Mouse (Mus musculus) ES-Bruce4 (cell line): ENCODE results near the gene Cc2d2b. TPM values are rescaled to one million over a fixed set of nuclear protein-coding genes. Genes with fewer than 3 reads are reported as not detected.
A peak's percentile ranks its signal among the peaks of the same experiment; 100 is the strongest.

Experiments
- H3K27ac ChIP-seq: 2 replicates; pipeline ENCODE4 v1.5.1; 2012; ENCODE audit warnings: low read length, inconsistent platforms; ENCODE audit not compliant: insufficient read depth
- H3K27me3 ChIP-seq: 2 replicates; pipeline ENCODE4 v1.6.1; 2012; ENCODE audit warnings: mild to moderate bottlenecking, low read length, inconsistent platforms; ENCODE audit not compliant: control insufficient read depth, poor library complexity, insufficient read depth, severe bottlenecking
- H3K36me3 ChIP-seq: 2 replicates; pipeline ENCODE4 v1.6.1; 2012; ENCODE audit warnings: inconsistent platforms, mild to moderate bottlenecking, low read length, moderate library complexity; ENCODE audit not compliant: control insufficient read depth, poor library complexity, insufficient read depth, severe bottlenecking
- H3K4me1 ChIP-seq: one replicate; pipeline ENCODE4 v1.8.1; 2011; ENCODE audit warnings: low read length; ENCODE audit not compliant: control insufficient read depth, insufficient read depth
- H3K4me3 ChIP-seq: 2 replicates; pipeline ENCODE4 v1.5.1; 2011; ENCODE audit warnings: low read depth, mild to moderate bottlenecking, low read length
- H3K9ac ChIP-seq: 2 replicates; pipeline ENCODE4 v1.6.1; 2012; ENCODE audit warnings: low read depth, mild to moderate bottlenecking, inconsistent platforms; ENCODE audit not compliant: poor library complexity, severe bottlenecking
- H3K9me3 ChIP-seq: replicated peaks from 2 replicates; pipeline ENCODE4 v1.6.1; 2012; ENCODE audit warnings: mild to moderate bottlenecking, low read length, inconsistent platforms; ENCODE audit not compliant: control insufficient read depth, poor library complexity, insufficient read depth, severe bottlenecking
- CTCF ChIP-seq: IDR thresholded peaks from one replicate; pipeline ENCODE4 v1.8.1; 2011; ENCODE audit warnings: low read depth, low read length
- EP300 ChIP-seq: IDR thresholded peaks from 2 replicates; pipeline ENCODE4 v1.6.1; 2011; ENCODE audit warnings: low read depth, low read length; ENCODE audit not compliant: insufficient read depth
- POLR2A ChIP-seq: IDR thresholded peaks from one replicate; pipeline ENCODE4 v1.8.1; 2011; ENCODE audit warnings: low read length; ENCODE audit not compliant: insufficient read depth
- polyA plus RNA-seq: library from polyadenylated mRNA; stranded (reverse); fragments of >200 nt; gene quantifications from 2 replicates; pipeline ENCODE4 v1.2.4, GENCODE M21; 2011; ENCODE audit warnings: low read depth; ENCODE audit not compliant: missing spikeins, insufficient read depth, insufficient read length

Gene Cc2d2b
- polyA plus RNA-seq, 1 experiment, result 0.60 TPM

DNA sequence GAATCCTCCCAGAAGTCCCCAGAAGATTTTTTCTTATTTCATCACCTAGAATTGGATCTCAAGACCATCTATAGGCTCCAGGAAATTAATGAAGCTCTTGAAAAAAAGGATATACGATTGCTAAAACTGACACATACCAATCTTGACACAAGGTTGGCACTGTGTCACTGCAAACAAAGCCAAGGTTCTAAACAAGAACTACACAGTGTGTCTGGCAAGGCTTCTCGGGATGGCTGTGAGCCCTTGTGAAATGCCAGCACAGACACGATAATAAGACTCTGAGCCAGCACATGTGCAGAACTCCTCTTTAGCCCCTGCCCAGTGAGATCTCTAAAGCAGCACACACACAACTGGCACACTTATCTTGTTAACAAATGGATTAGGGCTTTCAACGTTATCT lies 111.0 kb downstream of the Cc2d2b start:
- no peaks in the 10 kb centered on the region for H3K27me3 ChIP-seq
- no peaks in the 10 kb centered on the region for H3K36me3 ChIP-seq
- no peak overlapping the region for H3K4me3 ChIP-seq
- H3K9ac ChIP-seq, result no peak overlapping the region
- no peaks in the 10 kb centered on the region for H3K4me1 ChIP-seq
- H3K9me3 ChIP-seq, result no peaks in the 10 kb centered on the region
- H3K27ac ChIP-seq, result no peak overlapping the region
- TF ChIP-seq POLR2A (no peak), EP300 (no peak), CTCF (no peak)

DNA sequence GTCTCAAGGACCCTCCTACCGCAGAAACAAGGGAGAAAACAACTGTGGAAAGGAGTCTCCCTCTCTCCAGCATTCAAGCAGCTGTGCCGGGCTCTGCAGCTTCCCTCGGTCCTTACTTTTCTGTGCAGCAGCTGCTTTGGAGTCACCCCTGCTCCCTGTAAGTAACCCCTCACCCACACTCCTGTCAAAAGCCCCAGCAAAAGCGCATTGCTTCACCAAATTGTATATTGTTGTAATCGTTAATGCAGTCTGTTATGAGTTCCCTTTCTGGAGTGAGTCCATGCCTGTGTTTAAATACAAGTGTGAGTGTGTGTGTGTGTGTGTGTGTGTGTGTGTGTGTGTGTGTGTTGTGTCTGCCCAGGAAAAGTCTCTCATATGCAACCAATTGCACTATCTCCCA lies 119.7 kb downstream of the Cc2d2b start:
- Histone ChIP-seq H3K27ac (0 out of 2 replicates have a peak overlapping the region, but pooled peaks have one; percentile 4), H3K4me3 (peak overlapping the region; percentile 12), H3K36me3 (no peaks in the 10 kb centered on the region), H3K27me3 (no peaks in the 10 kb centered on the region), H3K9me3 (no peaks in the 10 kb centered on the region), H3K9ac (no peak overlapping the region), H3K4me1 (peaks cover 5% of the 10 kb centered on the region)
- TF ChIP-seq POLR2A (no peak), EP300 (no peak), CTCF (no peak)

DNA sequence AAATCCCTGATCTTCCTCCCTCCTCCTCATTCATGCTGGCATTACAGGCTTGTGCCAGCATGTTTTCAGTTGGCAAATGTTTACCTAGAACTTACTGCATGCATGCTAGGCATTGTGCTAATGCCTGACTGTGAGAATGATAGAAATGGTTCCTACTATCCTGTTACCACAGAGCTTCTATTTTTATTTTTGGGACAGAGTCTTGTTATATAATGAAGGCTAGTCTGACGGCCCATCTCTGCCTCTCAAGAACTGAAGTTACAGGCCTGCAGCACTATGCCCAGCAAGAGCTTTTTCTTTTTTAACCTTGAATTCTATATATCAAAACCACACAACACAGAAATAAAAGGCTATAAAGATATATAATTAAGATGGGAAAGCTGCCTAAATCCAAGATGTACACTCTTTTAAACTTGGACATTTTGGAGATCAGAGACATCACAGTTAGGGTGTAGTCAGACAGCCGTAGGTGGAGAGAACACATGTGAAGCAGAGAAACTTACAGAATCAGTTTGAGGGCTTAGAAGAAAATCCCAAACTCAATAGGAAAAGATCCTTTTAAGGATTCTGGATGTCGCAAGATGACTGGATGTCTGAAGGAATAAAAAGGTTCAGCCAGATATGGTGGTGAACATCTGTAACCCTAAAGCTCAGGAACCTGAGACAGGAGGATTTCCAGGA lies 121.0 kb downstream of the Cc2d2b start:
- Histone ChIP-seq H3K4me3 (no peak overlapping the region), H3K9ac (no peak overlapping the region), H3K27me3 (no peaks in the 10 kb centered on the region), H3K27ac (no peak overlapping the region), H3K36me3 (no peaks in the 10 kb centered on the region), H3K4me1 (peaks cover 5% of the 10 kb centered on the region), H3K9me3 (no peaks in the 10 kb centered on the region)
- TF ChIP-seq CTCF (no peak), EP300 (no peak), POLR2A (no peak)

DNA sequence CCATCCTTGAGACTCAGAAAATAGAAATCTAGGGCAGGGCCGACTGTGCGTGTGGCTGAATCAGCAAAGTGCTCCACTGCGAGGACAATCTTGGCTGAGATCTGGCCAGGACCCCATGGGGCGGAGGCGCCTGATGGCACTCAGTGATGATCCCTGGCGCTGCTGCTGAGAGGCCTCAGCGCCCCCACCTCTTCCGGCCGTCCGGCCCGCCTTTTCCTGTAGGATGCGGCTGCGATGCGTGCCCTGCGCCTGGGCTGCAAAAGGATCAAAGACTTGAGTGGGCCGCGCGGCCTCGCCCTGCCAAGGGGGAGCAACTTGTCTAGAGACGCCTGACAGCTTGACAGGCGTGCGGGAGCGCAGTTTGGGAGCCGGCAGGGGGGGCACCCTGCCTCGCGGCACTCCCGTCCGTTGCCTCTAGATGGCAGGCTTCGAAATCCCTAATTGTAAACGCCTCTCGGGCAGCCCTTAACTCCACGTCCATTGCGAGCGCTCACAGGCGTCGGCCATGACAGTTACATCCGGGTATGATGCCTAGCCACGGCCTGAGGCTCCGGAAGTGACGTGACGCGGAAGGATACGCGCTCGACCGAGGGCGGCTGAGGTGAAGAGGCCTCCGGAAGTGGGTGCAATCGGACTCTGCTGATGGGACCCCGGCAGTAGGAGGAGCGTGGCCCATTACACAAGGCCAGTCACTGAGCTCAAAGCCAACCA lies 124.6 kb downstream of the Cc2d2b start:
- H3K9ac ChIP-seq, result peak overlapping the region; percentile 59
- no peaks in the 10 kb centered on the region for H3K9me3 ChIP-seq
- H3K4me3 ChIP-seq, result peak overlapping the region; percentile 66
- H3K36me3 ChIP-seq, result no peaks in the 10 kb centered on the region
- H3K27ac ChIP-seq, result peak overlapping the region; percentile 51
- no peaks in the 10 kb centered on the region for H3K27me3 ChIP-seq
- TF ChIP-seq CTCF, result peak; percentile 45
- TF ChIP-seq EP300, result peak; percentile 71; the same call in 1 of the 2 replicates
- TF ChIP-seq POLR2A, result peak; percentile 82
- no peaks in the 10 kb centered on the region for H3K4me1 ChIP-seq

Other genes starting within 250 kb of the Cc2d2b start
- gene Sorbs1, start 235.0 kb upstream of the Cc2d2b start, polyA plus RNA-seq, result 80.7 and 84.4 TPM in 2 replicates
- 39.1 and 46.3 TPM in 2 replicates for gene Aldh18a1, start 160.3 kb upstream of the Cc2d2b start, polyA plus RNA-seq
- gene Tctn3, start 136.5 kb upstream of the Cc2d2b start, polyA plus RNA-seq, result 8.6 and 8.7 TPM in 2 replicates
- gene Entpd1, start 136.4 kb upstream of the Cc2d2b start, polyA plus RNA-seq, result 2.1 TPM in 1 of 2 replicates, not detected in the other
- gene Ccnj, start 82.5 kb downstream of the Cc2d2b start, polyA plus RNA-seq, result 7.4 and 9.4 TPM in 2 replicates
- gene Zfp518a, start 146.0 kb downstream of the Cc2d2b start, polyA plus RNA-seq, result 34.4 and 41.3 TPM in 2 replicates
- 6.0 and 7.6 TPM in 2 replicates for gene Blnk, start 245.8 kb downstream of the Cc2d2b start, polyA plus RNA-seq